ENCODE assay signal across 1 mouse cellular context in the genomic region with DNA sequence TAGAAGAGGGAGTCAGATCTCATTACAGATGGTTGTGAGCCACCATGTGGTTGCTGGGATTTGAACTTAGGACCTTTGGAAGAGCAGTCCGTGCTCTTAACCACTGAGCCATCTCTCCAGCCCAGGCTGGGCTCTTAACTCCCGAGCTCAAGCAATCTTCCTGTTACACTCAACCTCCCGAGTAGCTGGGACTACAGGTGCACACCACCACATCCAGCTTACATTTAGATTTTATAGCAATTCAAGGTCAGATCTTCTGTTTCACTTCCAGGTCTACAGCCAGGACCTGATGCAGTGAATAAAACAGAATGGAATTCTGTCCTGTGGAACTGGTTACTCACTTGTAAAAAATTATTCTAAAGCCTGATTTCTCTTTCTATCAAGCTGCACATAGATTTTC. TPM values are rescaled to one million over a fixed set of nuclear protein-coding genes. Genes with fewer than 3 reads are reported as not detected.
"Had no signal": no experiment of that assay in that cellular context is flagged by ENCODE, and none has a peak within 500 bp of the region (broad histone marks: within the 10 kb centered on the region; RNA-seq: fewer than 3 reads in every experiment).

No protein-coding gene starts in this region.

RNA-seq across cellular contexts. Expression of a gene that starts 11.0 kb away (rescaled TPM):
- polyA plus RNA-seq: inflammation-experienced regulatory T-cells, adult 6 months had no signal
